27 mouse cellular contexts compared by ENCODE assay signal in genomic region chr1:152148731-152149130, GRCm38 (mm10).
"Had no signal": no experiment of that assay in that cellular context is flagged by ENCODE, and none has a peak within 500 bp of the region (broad histone marks: within the 10 kb centered on the region; RNA-seq: fewer than 3 reads in every experiment).

No protein-coding gene starts in this region.

- H3K27me3 ChIP-seq: heart, embryonic 13.5 days; heart, embryonic 15.5 days; hindbrain, embryonic 13.5 days; hindbrain, embryonic 15.5 days; intestine, embryonic 15.5 days; limb, embryonic 12.5 days; liver, embryonic 13.5 days; liver, embryonic 15.5 days had no signal

- H3K9me3 ChIP-seq: heart, embryonic 13.5 days; heart, embryonic 15.5 days; limb, embryonic 10.5 days; limb, embryonic 12.5 days; liver, embryonic 13.5 days; liver, embryonic 15.5 days had no signal

- H3K4me2 ChIP-seq: heart, embryonic 11.5 days; heart, embryonic 13.5 days; heart, embryonic 15.5 days; hindbrain, embryonic 13.5 days; hindbrain, embryonic 15.5 days; intestine, embryonic 15.5 days; limb, embryonic 12.5 days; liver, embryonic 11.5 days; liver, embryonic 13.5 days; liver, embryonic 15.5 days had no signal

- H3K27ac ChIP-seq: heart, adult 2 months; heart, embryonic 13.5 days; heart, embryonic 15.5 days; hindbrain, embryonic 13.5 days; hindbrain, embryonic 15.5 days; intestine, embryonic 15.5 days; left cerebral cortex, adult 2 months; limb, embryonic 10.5 days; limb, embryonic 12.5 days; liver, embryonic 13.5 days; liver, embryonic 15.5 days had no signal

- DNase-seq: gastrocnemius, postnatal 14 days; gastrocnemius, postnatal 36 days; heart, adult 11 months; heart, adult 2 months; heart, postnatal 14 days; heart, postnatal 36 days; kidney, adult 18-20 months; kidney, adult 8-10 months; kidney, postnatal 10 days; kidney, postnatal 25 days; kidney, postnatal 4 days; liver; liver, embryonic 13.5 days had no signal

- H3K36me3 ChIP-seq: heart, embryonic 13.5 days; heart, embryonic 15.5 days; hindbrain, embryonic 13.5 days; hindbrain, embryonic 15.5 days; intestine, embryonic 15.5 days; limb, embryonic 10.5 days; limb, embryonic 12.5 days; liver, embryonic 13.5 days; liver, embryonic 15.5 days had no signal

- H3K4me3 ChIP-seq: heart, adult 2 months; heart, embryonic 13.5 days; heart, embryonic 15.5 days; hindbrain, embryonic 13.5 days; hindbrain, embryonic 15.5 days; intestine, embryonic 15.5 days; layer of hippocampus, adult 2 months; left cerebral cortex, adult 2 months; limb, embryonic 10.5 days; limb, embryonic 12.5 days; liver, embryonic 13.5 days; liver, embryonic 15.5 days had no signal

- H3K9ac ChIP-seq: heart, embryonic 13.5 days; heart, embryonic 15.5 days; hindbrain, embryonic 13.5 days; hindbrain, embryonic 15.5 days; intestine, embryonic 15.5 days; limb, embryonic 12.5 days; liver, embryonic 13.5 days; liver, embryonic 15.5 days had no signal

- H3K4me1 ChIP-seq: heart, embryonic 15.5 days; hindbrain, embryonic 13.5 days; hindbrain, embryonic 15.5 days; intestine, embryonic 15.5 days; limb, embryonic 10.5 days; limb, embryonic 12.5 days; liver, embryonic 13.5 days; liver, embryonic 15.5 days had no signal

- ATAC-seq: inflammation-experienced regulatory T-cells, adult 6 months; intestine, embryonic 15.5 days; intestine, postnatal 0 days had no signal
